Mouse (Mus musculus) heart, adult 11 months (tissue): ENCODE measurements at regions not wholly inside any gene's neighbourhood (a gene's known extent, or its start where the extent isn't known, plus 50 kb on each side); places are given as distances from the start of the nearest gene placed in this dataset.

Source experiments
- DNase-seq: peaks from one replicate; pipeline ENCODE4 v3.0.0; 2022

- DNase-seq = no peak
Measured at GRCm38 (mm10) chr12:65822285-65822684, 461.9 kb downstream of the Rpl10l start.

- no peak for DNase-seq
Measured at GRCm38 (mm10) chr12:65799060-65799459, 485.1 kb downstream of the Rpl10l start.

- peak; percentile 80 for DNase-seq
Measured at GRCm38 (mm10) chr12:65771531-65771930, 512.7 kb downstream of the Rpl10l start.
